Mouse (Mus musculus): ENCODE data around the gene Hpn. TPM values are rescaled to one million over a fixed set of nuclear protein-coding genes. Genes with fewer than 3 reads are reported as not detected.
A peak's percentile ranks its signal among the peaks of the same experiment; 100 is the strongest.

Hpn gene
- total RNA-seq, 2 experiments from 2014 or later = 1.9 to 3.9 TPM

- intact Hi-C loops (cut with DNase I) = no loop called here
- no peak for DNase-seq
These were observed 29.8 kb upstream of the Hpn start for GRCm38 (mm10) chr7:31144886-31145285.

GRCm38 (mm10) chr7:31140941-31141340 is 25.9 kb upstream of the Hpn start:
- intact Hi-C loops (cut with DNase I) = no loop called here
- DNase-seq = no peak

- intact Hi-C loops (cut with DNase I) = no loop called here
- no peak for DNase-seq
These were observed 25.2 kb upstream of the Hpn start for GRCm38 (mm10) chr7:31140302-31140701.

GRCm38 (mm10) chr7:31139765-31140164 is 24.7 kb upstream of the Hpn start:
- intact Hi-C loops (cut with DNase I) = loop anchor here (1.0 kb wide), 2 partner anchors 33 to 38 kb away; no protein-coding TSS in a partner anchor

GRCm38 (mm10) chr7:31135717-31136116 is 20.6 kb upstream of the Hpn start:
- no peak for DNase-seq
- intact Hi-C loops (cut with DNase I) = no loop called here

More at GRCm38 (mm10) chr7:31139765-31140164, 24.7 kb upstream of the Hpn start:
- peak; percentile 66 to 77 for DNase-seq

GRCm38 (mm10) chr7:31131866-31132265 is 16.8 kb upstream of the Hpn start:
- intact Hi-C loops (cut with DNase I) = loop anchor here (1.0 to 2.0 kb wide), 2 partner anchors 11 to 41 kb away; no protein-coding TSS in a partner anchor
- no peak for DNase-seq

GRCm38 (mm10) chr7:31130841-31131240 is 15.8 kb upstream of the Hpn start:
- intact Hi-C loops (cut with DNase I) = loop anchor here (1.0 to 2.0 kb wide), 2 partner anchors 12 to 42 kb away; no protein-coding TSS in a partner anchor
- DNase-seq = peak; percentile 52 to 62

- DNase-seq = no peak
- intact Hi-C loops (cut with DNase I) = loop anchor here (2.0 kb wide), 1 partner anchor 43 kb away; no protein-coding TSS in a partner anchor
These were observed 15.1 kb upstream of the Hpn start for GRCm38 (mm10) chr7:31130197-31130596.

GRCm38 (mm10) chr7:31128157-31128705 is 13.1 kb upstream of the Hpn start:
- DNase-seq = no peak
- intact Hi-C loops (cut with DNase I) = no loop called here

GRCm38 (mm10) chr7:31126851-31127724 is 12.0 kb upstream of the Hpn start, which contains the start of gene Scn1b:
TSS of gene Scn1b (minus strand) at chr7:31127003.
- intact Hi-C loops (cut with DNase I) = no loop called here
- peak; percentile 68 to 72 for DNase-seq

- intact Hi-C loops (cut with DNase I) = no loop called here
- peak in 1 of 2 experiments; percentile 41 for DNase-seq
These were observed 11.2 kb upstream of the Hpn start for GRCm38 (mm10) chr7:31126211-31126751.

- intact Hi-C loops (cut with DNase I) = no loop called here
These were observed 10.0 kb upstream of the Hpn start for GRCm38 (mm10) chr7:31125116-31125515.

GRCm38 (mm10) chr7:31124381-31124780 is 9.3 kb upstream of the Hpn start:
- intact Hi-C loops (cut with DNase I) = no loop called here
- DNase-seq = no peak

More at GRCm38 (mm10) chr7:31125116-31125515, 10.0 kb upstream of the Hpn start:
- no peak for DNase-seq

GRCm38 (mm10) chr7:31123697-31124096 is 8.6 kb upstream of the Hpn start:
- intact Hi-C loops (cut with DNase I) = no loop called here

GRCm38 (mm10) chr7:31122641-31123631 is 7.8 kb upstream of the Hpn start:
- no peak for DNase-seq
- intact Hi-C loops (cut with DNase I) = no loop called here

More at GRCm38 (mm10) chr7:31123697-31124096, 8.6 kb upstream of the Hpn start:
- no peak for DNase-seq

GRCm38 (mm10) chr7:31119556-31119955 is 4.5 kb upstream of the Hpn start:
- intact Hi-C loops (cut with DNase I) = no loop called here
- DNase-seq = no peak

- peak; percentile 47 to 48 for DNase-seq
- intact Hi-C loops (cut with DNase I) = no loop called here
These were observed 3.4 kb upstream of the Hpn start for GRCm38 (mm10) chr7:31118486-31118885.

- DNase-seq = no peak
- intact Hi-C loops (cut with DNase I) = no loop called here
These were observed 2.4 kb upstream of the Hpn start for GRCm38 (mm10) chr7:31117465-31117864.

GRCm38 (mm10) chr7:31116721-31117145 is 1.6 kb upstream of the Hpn start:
- intact Hi-C loops (cut with DNase I) = no loop called here
- no peak for DNase-seq

GRCm38 (mm10) chr7:31115587-31116043 is 525 bp upstream of the Hpn start:
- DNase-seq = peak; percentile 70 to 75
- intact Hi-C loops (cut with DNase I) = no loop called here

Measured in heart, postnatal 36 days (tissue).